Mouse (Mus musculus) MEL (cell line): ENCODE data around the gene Sept9. TPM values are rescaled to one million over a fixed set of nuclear protein-coding genes. Genes with fewer than 3 reads are reported as not detected.

Experiments used
- DNase-seq: peaks from one replicate; pipeline ENCODE4 v3.0.0; 2011; ENCODE audit warnings: low read depth, low spot score
- H3K27ac ChIP-seq: 2 replicates; pipeline ENCODE4 v1.5.1; 2012; ENCODE audit warnings: low read depth, mild to moderate bottlenecking, control low read depth, low read length, moderate library complexity; ENCODE audit not compliant: control insufficient read depth
- H3K27me3 ChIP-seq, 2 experiments: fragments of 150-350 bp in 1 of 2; sonication (generic) in 1 of 2; 2 replicates each; pipeline ENCODE4 v1.6.1; 2012; ENCODE audit warnings: low read length in 2 of 2, mild to moderate bottlenecking in 2 of 2, improper control_type of control experiment in 1 of 2, moderate library complexity in 1 of 2; ENCODE audit not compliant: insufficient read depth in 2 of 2, control insufficient read depth in 1 of 2
- H3K36me3 ChIP-seq, 2 experiments: 2 replicates each; pipeline ENCODE4 v1.6.1; 2012 to 2014; ENCODE audit warnings: low read length in 2 of 2, improper control_type of control experiment in 1 of 2, inconsistent platforms in 1 of 2, mild to moderate bottlenecking in 1 of 2; ENCODE audit not compliant: insufficient read depth in 2 of 2, control insufficient read depth in 1 of 2
- H3K4me1 ChIP-seq, 2 experiments: fragments of 150-350 bp in 1 of 2; sonication (generic) in 1 of 2; 2 replicates each; pipeline ENCODE4 v1.6.1; 2012; ENCODE audit warnings: low read length in 2 of 2, improper control_type of control experiment in 1 of 2, mild to moderate bottlenecking in 1 of 2; ENCODE audit not compliant: insufficient read depth in 2 of 2, control insufficient read depth in 1 of 2
- H3K4me3 ChIP-seq, 2 experiments: fragments of 150-350 bp in 1 of 2; sonication (generic) in 1 of 2; 2 replicates each; pipeline ENCODE4 v1.5.1; 2012; ENCODE audit warnings: low read depth in 2 of 2, low read length in 2 of 2, mild to moderate bottlenecking in 2 of 2, moderate library complexity in 2 of 2, control low read depth in 1 of 2, improper control_type of control experiment in 1 of 2; ENCODE audit not compliant: control insufficient read depth in 1 of 2, insufficient read depth in 1 of 2
- H3K79me2 ChIP-seq: 2 replicates; pipeline ENCODE4 v1.6.1; 2012; ENCODE audit warnings: mild to moderate bottlenecking, low read length, moderate library complexity; ENCODE audit not compliant: control insufficient read depth, poor library complexity, insufficient read depth
- H3K9ac ChIP-seq: 2 replicates; pipeline ENCODE4 v1.6.1; 2012; ENCODE audit warnings: low read depth, mild to moderate bottlenecking, control low read depth, low read length, moderate library complexity; ENCODE audit not compliant: control insufficient read depth, poor library complexity, severe bottlenecking
- H3K9me3 ChIP-seq: fragments of 150-350 bp; sonication (generic); replicated peaks from 2 replicates; pipeline ENCODE4 v1.6.1; 2012; ENCODE audit warnings: mild to moderate bottlenecking, low read length, improper control_type of control experiment, moderate library complexity; ENCODE audit not compliant: insufficient read depth
- BHLHE40 ChIP-seq: IDR thresholded peaks from 2 replicates; pipeline ENCODE4 v1.6.1; 2012; ENCODE audit warnings: low read depth, mild to moderate bottlenecking, inconsistent platforms, low read length, improper control_type of control experiment, borderline replicate concordance
- CTCF ChIP-seq, 3 experiments: IDR thresholded peaks in 2 of 3; conservative IDR thresholded peaks in 1 of 3; 2 replicates each; pipeline ENCODE4 v1.5.1; 2011 to 2012; ENCODE audit warnings: low read length in 3 of 3, low read depth in 2 of 3, mild to moderate bottlenecking in 2 of 3, improper control_type of control experiment in 1 of 3, inconsistent platforms in 1 of 3, mixed read lengths in 1 of 3, moderate library complexity in 1 of 3; ENCODE audit not compliant: control insufficient read depth in 1 of 3, insufficient read depth in 1 of 3, poor library complexity in 1 of 3, severe bottlenecking in 1 of 3
- ELF1 ChIP-seq: IDR thresholded peaks from 2 replicates; pipeline ENCODE4 v1.6.1; 2014; ENCODE audit warnings: low read depth, mild to moderate bottlenecking, inconsistent platforms, low read length, improper control_type of control experiment, moderate library complexity
- ETS1 ChIP-seq: IDR thresholded peaks from 2 replicates; pipeline ENCODE4 v1.6.1; 2012; ENCODE audit warnings: low read depth, mild to moderate bottlenecking, inconsistent platforms, low read length, improper control_type of control experiment, moderate library complexity
- GABPA ChIP-seq: IDR thresholded peaks from 2 replicates; pipeline ENCODE4 v1.6.1; 2012; ENCODE audit warnings: low read depth, mild to moderate bottlenecking, inconsistent platforms, low read length, improper control_type of control experiment, moderate library complexity
- GATA1 ChIP-seq: IDR thresholded peaks from 2 replicates; pipeline ENCODE4 v1.6.1; 2011; ENCODE audit warnings: low read depth, low read length, improper control_type of control experiment
- HCFC1 ChIP-seq: IDR thresholded peaks from 2 replicates; pipeline ENCODE4 v1.6.1; 2012; ENCODE audit warnings: low read depth, mild to moderate bottlenecking, inconsistent platforms, low read length, improper control_type of control experiment, moderate library complexity
- JUND ChIP-seq: IDR thresholded peaks from 2 replicates; pipeline ENCODE4 v1.6.1; 2011; ENCODE audit warnings: low read depth, mild to moderate bottlenecking, improper control_type of control experiment, low read length
- MAFK ChIP-seq: IDR thresholded peaks from 2 replicates; pipeline ENCODE4 v1.6.1; 2011; ENCODE audit warnings: low read depth, mild to moderate bottlenecking, low read length, improper control_type of control experiment, borderline replicate concordance
- MAX ChIP-seq: IDR thresholded peaks from 2 replicates; pipeline ENCODE4 v1.6.1; 2011; ENCODE audit warnings: low read length, improper control_type of control experiment
- MAZ ChIP-seq: IDR thresholded peaks from 2 replicates; pipeline ENCODE4 v1.6.1; 2012; ENCODE audit warnings: low read depth, mild to moderate bottlenecking, inconsistent platforms, low read length, improper control_type of control experiment
- MYB ChIP-seq: IDR thresholded peaks from 2 replicates; pipeline ENCODE4 v1.6.1; 2011; ENCODE audit warnings: mild to moderate bottlenecking, low read depth, low read length, improper control_type of control experiment
- MYC ChIP-seq: IDR thresholded peaks from 2 replicates; pipeline ENCODE4 v1.6.1; 2011; ENCODE audit warnings: low read depth, mild to moderate bottlenecking, low read length, improper control_type of control experiment, moderate library complexity
- NRF1 ChIP-seq: IDR thresholded peaks from 2 replicates; pipeline ENCODE4 v1.6.1; 2014; ENCODE audit warnings: low read depth, mild to moderate bottlenecking, inconsistent platforms, low read length, improper control_type of control experiment, moderate library complexity; ENCODE audit not compliant: poor library complexity, insufficient read depth, severe bottlenecking
- POLR2AphosphoS5 ChIP-seq: IDR thresholded peaks from 2 replicates; pipeline ENCODE4 v1.6.1; 2012; ENCODE audit warnings: low read depth, borderline replicate concordance, mild to moderate bottlenecking, inconsistent platforms, low read length, moderate library complexity, mixed read lengths
- RAD21 ChIP-seq: IDR thresholded peaks from 2 replicates; pipeline ENCODE4 v1.6.1; 2011; ENCODE audit warnings: mild to moderate bottlenecking, low read depth, low read length, improper control_type of control experiment
- SIN3A ChIP-seq: IDR thresholded peaks from 2 replicates; pipeline ENCODE4 v1.6.1; 2012; ENCODE audit warnings: low read length, improper control_type of control experiment, inconsistent platforms
- SMC3 ChIP-seq: IDR thresholded peaks from 2 replicates; pipeline ENCODE4 v1.6.1; 2011; ENCODE audit warnings: low read depth, low read length, improper control_type of control experiment
- TAL1 ChIP-seq: IDR thresholded peaks from 2 replicates; pipeline ENCODE4 v1.6.1; 2012; ENCODE audit warnings: mild to moderate bottlenecking, inconsistent platforms, low read length, moderate library complexity, mixed read lengths
- TBP ChIP-seq: IDR thresholded peaks from 2 replicates; pipeline ENCODE4 v1.8.0; 2011; ENCODE audit warnings: low read depth, low read length, improper control_type of control experiment
- TCF12 ChIP-seq: IDR thresholded peaks from 2 replicates; pipeline ENCODE4 v1.6.1; 2014; ENCODE audit warnings: low read depth, mild to moderate bottlenecking, inconsistent platforms, low read length, improper control_type of control experiment, moderate library complexity
- UBTF ChIP-seq: IDR thresholded peaks from 2 replicates; pipeline ENCODE4 v1.6.1; 2012; ENCODE audit warnings: low read depth, mild to moderate bottlenecking, inconsistent platforms, low read length, improper control_type of control experiment, moderate library complexity, borderline replicate concordance; ENCODE audit not compliant: insufficient read depth
- USF1 ChIP-seq: IDR thresholded peaks from 2 replicates; pipeline ENCODE4 v1.6.1; 2014; ENCODE audit warnings: low read depth, mild to moderate bottlenecking, inconsistent platforms, low read length, improper control_type of control experiment, moderate library complexity
- ZC3H11A ChIP-seq: IDR thresholded peaks from 2 replicates; pipeline ENCODE4 v1.6.1; 2012; ENCODE audit warnings: low read depth, mild to moderate bottlenecking, inconsistent platforms, low read length, improper control_type of control experiment
- ZMIZ1 ChIP-seq: IDR thresholded peaks from 2 replicates; pipeline ENCODE4 v1.6.1; 2012; ENCODE audit warnings: low read depth, mild to moderate bottlenecking, inconsistent platforms, low read length, improper control_type of control experiment, moderate library complexity
- ZNF384 ChIP-seq: IDR thresholded peaks from 2 replicates; pipeline ENCODE4 v1.6.1; 2012; ENCODE audit warnings: low read depth, mild to moderate bottlenecking, inconsistent platforms, low read length, improper control_type of control experiment
- polyA plus RNA-seq, 2 experiments: library from polyadenylated mRNA; stranded (reverse) in 1 of 2; unstranded in 1 of 2; fragments of >175 nt in 1 of 2; fragments of >200 nt in 1 of 2; gene quantifications; 2 replicates each; pipeline versions ENCODE4 v1.2.1 to v1.2.4; 2012; ENCODE audit warnings: low replicate concordance in 2 of 2, low read depth in 1 of 2; ENCODE audit not compliant: insufficient read length in 2 of 2, insufficient read depth in 1 of 2, missing spikeins in 1 of 2
- total RNA-seq: library from RNA; depleted of rRNA; stranded (reverse); fragments of 300-350 nt; gene quantifications from 2 replicates; pipeline ENCODE4 v1.2.3, GENCODE M21; 2012

Sept9 gene
- total and polyA plus RNA-seq, 3 experiments: 49.7 to 196 (median 163) TPM

DNA sequence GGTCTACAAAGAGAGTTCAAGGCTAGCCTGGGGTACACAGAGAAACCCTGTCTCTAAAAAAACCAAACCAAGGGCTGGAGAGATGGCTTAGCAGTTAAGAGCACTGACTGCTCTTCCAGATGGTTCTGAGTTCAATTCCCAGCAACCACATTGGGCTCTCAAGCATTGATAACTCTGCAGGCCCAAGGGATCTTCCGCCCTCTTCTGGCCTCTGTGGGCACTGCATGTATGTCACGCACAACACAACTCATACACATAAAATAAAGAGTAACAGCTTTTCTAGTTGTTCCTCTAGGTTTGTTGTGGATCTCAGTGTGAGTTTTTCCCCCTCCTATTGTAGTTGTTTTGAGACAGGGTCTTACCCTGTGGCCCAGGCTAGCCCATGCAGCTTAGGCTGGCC is 192.8 kb downstream of the Sept9 start:
- no peaks in the 10 kb centered on the region; a peak in 1 of 4 replicates for H3K27me3 ChIP-seq
- no peaks in the 10 kb centered on the region for H3K36me3 ChIP-seq
- no peak overlapping the region for H3K27ac ChIP-seq
- no peak overlapping the region for H3K9ac ChIP-seq
- peak; percentile 78 for DNase-seq
- no peaks in the 10 kb centered on the region for H3K9me3 ChIP-seq
- no peaks in the 10 kb centered on the region for H3K79me2 ChIP-seq
- H3K4me3 ChIP-seq: no peak overlapping the region
- peaks cover 0 to 3% of the 10 kb centered on the region in 2 experiments; a peak in 1 of 4 replicates for H3K4me1 ChIP-seq
- TF ChIP-seq CTCF (IDR thresholded peaks at IDR 0.05 in 2 of 3, conservative IDR thresholded peaks at IDR 0.05 in 1 of 3; ENCODE audit: control insufficient read depth in 1 of 3, insufficient read depth in 1 of 3, low read depth in 2 of 3, low read length in 3 of 3, poor library complexity in 1 of 3, severe bottlenecking in 1 of 3) (peak; percentile 81 to 96 (median 93)), ZC3H11A (peak; percentile 77), GATA1 (0 out of 2 replicates have a peak, but pooled peaks have one; percentile 12), MYC (no peak), HCFC1 (no peak), TAL1 (no peak), TCF12 (no peak), MYB (no peak), ETS1 (no peak), RAD21 (peak; percentile 68), NRF1 (no peak), BHLHE40 (no peak), SMC3 (peak; percentile 82), SIN3A (no peak), UBTF (no peak), TBP (0 out of 2 replicates have a peak, but pooled peaks have one; percentile 16)

DNA sequence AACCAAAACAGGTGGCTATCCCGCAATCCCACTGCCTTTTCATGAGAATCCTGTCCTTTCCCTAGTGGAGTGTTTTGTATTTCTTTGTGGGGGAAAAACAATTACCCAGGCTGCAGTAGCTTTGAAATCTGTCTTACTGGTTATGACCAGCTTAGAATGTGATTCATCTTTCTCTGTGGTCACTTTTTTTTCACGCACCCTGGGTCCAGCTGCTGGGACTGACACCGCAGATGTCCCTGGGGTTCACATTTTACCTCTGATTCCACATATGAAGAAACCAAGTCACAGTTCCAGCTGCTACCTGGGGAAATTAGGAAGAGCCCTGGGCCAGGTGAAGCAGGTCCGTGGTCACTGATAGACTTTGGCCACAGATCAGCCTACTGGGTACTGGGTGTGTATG is 194.3 kb downstream of the Sept9 start:
- no peak overlapping the region for H3K4me3 ChIP-seq
- no peak for DNase-seq
- no peak overlapping the region for H3K27ac ChIP-seq
- H3K9ac ChIP-seq: no peak overlapping the region
- peaks cover 0 to 3% of the 10 kb centered on the region in 2 experiments; a peak in 1 of 4 replicates for H3K4me1 ChIP-seq
- no peaks in the 10 kb centered on the region for H3K9me3 ChIP-seq
- no peaks in the 10 kb centered on the region; a peak in 2 of 4 replicates for H3K27me3 ChIP-seq
- no peaks in the 10 kb centered on the region for H3K79me2 ChIP-seq
- no peaks in the 10 kb centered on the region for H3K36me3 ChIP-seq
- TF ChIP-seq USF1 (no peak), RAD21 (no peak), ETS1 (no peak), MAX (no peak), UBTF (no peak), TBP (no peak), ELF1 (no peak), ZMIZ1 (no peak), JUND (no peak), GABPA (no peak), MAZ (no peak), MYB (no peak), SMC3 (no peak), ZNF384 (no peak), TAL1 (no peak), POLR2AphosphoS5 (no peak), MAFK (no peak), ZC3H11A (no peak)
